Comparison of ENCODE assay signal across 15 mouse cellular contexts in the genomic region with DNA sequence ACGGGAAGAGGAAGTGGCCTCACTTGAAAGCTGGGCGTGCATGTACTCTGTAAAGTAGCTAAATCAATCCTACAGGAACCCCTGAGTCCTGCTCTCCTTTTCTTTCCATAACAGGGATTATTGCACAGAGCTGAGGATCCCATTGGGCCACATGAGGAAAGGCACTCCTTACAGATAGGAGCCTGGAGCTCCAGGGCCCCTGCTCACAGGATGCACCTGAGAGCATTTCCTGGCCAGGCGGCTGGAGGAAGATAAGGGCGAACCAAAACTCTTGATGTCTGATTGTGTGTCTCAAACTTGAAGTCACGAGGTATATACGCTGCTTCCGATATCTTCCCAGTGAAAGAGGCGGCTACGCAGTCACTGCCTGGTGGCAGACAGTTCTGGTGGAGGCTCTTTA.
DNase-seq lines count a peak whose midpoint lies in the region; ATAC-seq and TF ChIP-seq lines count a peak whose summit lies in the region.
"Had no signal": no experiment of that assay in that cellular context is flagged by ENCODE, and none has a peak within 500 bp of the region (broad histone marks: within the 10 kb centered on the region; RNA-seq: fewer than 3 reads in every experiment).

No protein-coding gene starts in this region.

- DNase-seq in heart, adult 8-10 months (ENCODE audit: low spot score): peak; percentile 3
- no peak for DNase-seq in heart, postnatal 4 days
- DNase-seq in CD4-positive helper T cell, adult 2 months (ENCODE audit: low read depth, low spot score): peak; percentile 49
- peak; percentile 23 for DNase-seq in thymus, adult 2 months
- no peak for DNase-seq in cerebellum, adult 11 months
- no peak for DNase-seq in embryo, embryonic 11 days
- no peak for DNase-seq in embryo, embryonic 10 days (ENCODE audit: low spot score)
- DNase-seq: cerebellum, postnatal 36 days; kidney, postnatal 36 days; right cerebral cortex, postnatal 4 days had no signal

- H3K36me3 ChIP-seq in heart, embryonic 16.5 days (ENCODE audit: control insufficient read depth, insufficient read depth): no peaks in the 10 kb centered on the region
- no peaks in the 10 kb centered on the region for H3K36me3 ChIP-seq in thymus, adult 2 months (ENCODE audit: control insufficient read depth, insufficient read depth, low read length)
- H3K36me3 ChIP-seq: forebrain, embryonic 15.5 days; hindbrain, embryonic 10.5 days had no signal

- no peak overlapping the region for H3K4me3 ChIP-seq in heart, embryonic 16.5 days (ENCODE audit: low read length)
- no peak overlapping the region for H3K4me3 ChIP-seq in thymus, adult 2 months (ENCODE audit: control insufficient read depth, insufficient read depth, low read length)
- H3K4me3 ChIP-seq: forebrain, embryonic 15.5 days; hindbrain, embryonic 10.5 days; left cerebral cortex, adult 2 months; myocyte had no signal

- no peak overlapping the region; the same call in 1 of the 2 replicates for H3K27ac ChIP-seq in heart, embryonic 16.5 days (ENCODE audit: low read length)
- H3K27ac ChIP-seq in thymus, adult 2 months (ENCODE audit: control insufficient read depth, insufficient read depth, low read length): peak overlapping the region; percentile 9
- H3K27ac ChIP-seq: forebrain, embryonic 15.5 days; hindbrain, embryonic 10.5 days; left cerebral cortex, adult 2 months had no signal

- no peaks in the 10 kb centered on the region for H3K27me3 ChIP-seq in heart, embryonic 16.5 days (ENCODE audit: control insufficient read depth, insufficient read depth, low read length)
- no peaks in the 10 kb centered on the region for H3K27me3 ChIP-seq in thymus, adult 2 months (ENCODE audit: control insufficient read depth, insufficient read depth, low read length)
- H3K27me3 ChIP-seq: forebrain, embryonic 15.5 days had no signal

- ATAC-seq in heart, embryonic 16.5 days (replicated peaks; ENCODE audit: extremely low read depth, insufficient read depth, low FRiP score): peak; percentile 65
- ATAC-seq: forebrain, embryonic 15.5 days had no signal

- 67% methylated on average over 9 of the region's 9 CpGs for WGBS in heart, embryonic 16.5 days
- 14% methylated on average over 9 of the region's 9 CpGs for WGBS in thymus, adult 2 months

- no peak overlapping the region for H3K4me2 ChIP-seq in heart, embryonic 16.5 days (ENCODE audit: low read depth, low read length)
- H3K4me2 ChIP-seq: forebrain, embryonic 15.5 days had no signal

- no peak for TF ChIP-seq CTCF in thymus, adult 2 months (IDR thresholded peaks at IDR 0.05; ENCODE audit: borderline replicate concordance, control insufficient read depth, extremely low read depth, insufficient read depth, low read length, poor library complexity)

- H3K4me1 ChIP-seq in heart, embryonic 16.5 days (ENCODE audit: control insufficient read depth, insufficient read depth, low read length): no peaks in the 10 kb centered on the region
- peaks cover 9% of the 10 kb centered on the region for H3K4me1 ChIP-seq in thymus, adult 2 months (replicated peaks; ENCODE audit: control insufficient read depth, insufficient read depth, low read length)
- H3K4me1 ChIP-seq: forebrain, embryonic 15.5 days had no signal

- H3K9me3 ChIP-seq in heart, embryonic 16.5 days (replicated peaks; ENCODE audit: control insufficient read depth, low read length): no peaks in the 10 kb centered on the region
- H3K9me3 ChIP-seq: forebrain, embryonic 15.5 days; hindbrain, embryonic 10.5 days had no signal

- H3K9ac ChIP-seq in heart, embryonic 16.5 days (ENCODE audit: low read length): no peak overlapping the region
- H3K9ac ChIP-seq: forebrain, embryonic 15.5 days had no signal

- no peak for TF ChIP-seq POLR2A in thymus, adult 2 months (IDR thresholded peaks at IDR 0.05; ENCODE audit: control insufficient read depth, extremely low read depth, insufficient read depth, low read length, poor library complexity)

Comparison
In these comparisons a context has a peak if more than half of its experiments do, and no peak if none do; other contexts are left out.
1. DNase-seq: peak in heart, adult 8-10 months (single experiment), CD4-positive helper T cell, adult 2 months (single experiment) and thymus, adult 2 months (single experiment); none in heart, postnatal 4 days (single experiment), cerebellum, adult 11 months (single experiment), embryo, embryonic 11 days (single experiment) and embryo, embryonic 10 days (single experiment).